Mouse (Mus musculus) hematopoietic multipotent progenitor cell, adult 10-12 weeks (in vitro differentiated cells): ENCODE results near the gene Reln. TPM values are rescaled to one million over a fixed set of nuclear protein-coding genes. Genes with fewer than 3 reads are reported as not detected.

Experiments used
- polyA plus RNA-seq: library from polyadenylated mRNA; stranded (reverse); fragments of >175 nt; gene quantifications from 2 replicates; pipeline ENCODE4 v1.2.3, GENCODE M21; 2012; ENCODE audit warnings: low replicate concordance

Reln gene
- polyA plus RNA-seq: 0.94 and 2.6 TPM in 2 replicates

GRCm38 (mm10) chr5:22344556-22344975, at the start of gene Reln:
Gene Reln (minus strand): TSS chr5:22344702.

DNA sequence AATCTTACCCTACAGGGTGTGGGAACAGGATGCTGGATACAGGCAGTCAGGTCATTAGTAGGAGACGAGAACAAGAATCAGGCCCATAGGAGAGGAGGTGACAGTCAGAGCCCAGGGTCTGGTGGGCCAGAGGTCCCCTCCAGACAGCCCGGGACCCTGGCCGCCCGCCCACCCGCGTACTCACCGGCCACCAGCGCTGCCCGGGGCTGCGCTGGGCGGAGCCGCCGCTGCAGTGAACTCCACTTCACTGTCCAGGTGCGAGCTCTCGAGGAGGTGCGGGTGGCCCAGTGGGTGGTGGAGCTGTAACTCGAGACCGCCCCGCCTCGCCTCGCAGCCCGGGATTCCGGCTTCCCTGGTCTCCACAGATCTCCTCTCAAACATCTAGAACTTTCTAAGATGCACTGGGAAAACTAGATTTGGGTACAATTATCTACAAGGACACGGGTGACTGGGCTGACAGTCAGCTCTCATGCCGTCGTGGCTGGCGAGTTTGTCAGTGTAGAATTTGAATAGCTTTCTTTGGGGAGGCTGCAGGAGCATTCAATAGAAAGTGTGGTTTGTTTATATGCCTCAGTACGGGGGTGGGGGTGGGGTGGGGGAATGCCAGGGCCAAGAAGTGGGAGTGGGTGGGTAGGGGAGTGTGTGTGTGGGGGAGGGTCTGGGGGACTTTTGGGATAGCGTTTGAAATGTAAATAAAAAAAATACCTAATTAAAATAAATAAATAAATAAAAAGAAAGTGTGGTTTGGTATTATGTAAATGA, 479.0 kb downstream of the Reln start, which contains the start of gene Slc26a5:
Slc26a5 (minus strand) TSS at position 259 of the 762 bp plus-strand sequence.

Other genes with a start within 250 kb of the Reln start
- gene Orc5, start 205.7 kb upstream of the Reln start, polyA plus RNA-seq: 0.98 and 2.5 TPM in 2 replicates